Mouse (Mus musculus) bone marrow, adult 2 months (tissue): ENCODE measurements around the gene Grid1. TPM values are rescaled to one million over a fixed set of nuclear protein-coding genes. Genes with fewer than 3 reads are reported as not detected.

ENCODE experiments used
- H3K27ac ChIP-seq: fragments of 200-500 bp; 2 replicates; pipeline ENCODE4 v1.5.1; 2012; ENCODE audit warnings: low read depth, mild to moderate bottlenecking, control low read depth, inconsistent platforms, low read length; ENCODE audit not compliant: control insufficient read depth, poor library complexity, insufficient read depth
- H3K4me1 ChIP-seq: fragments of 200-500 bp; 2 replicates; pipeline ENCODE4 v1.6.1; 2011; ENCODE audit warnings: low read length; ENCODE audit not compliant: control insufficient read depth, insufficient read depth
- H3K4me3 ChIP-seq: fragments of 200-500 bp; replicated peaks from 2 replicates; pipeline ENCODE3; 2011; ENCODE audit warnings: mild to moderate bottlenecking, low read depth, low read length, control low read depth; ENCODE audit not compliant: control insufficient read depth
- CTCF ChIP-seq: fragments of 200-500 bp; IDR thresholded peaks from 2 replicates; pipeline ENCODE4 v1.5.1; 2011; ENCODE audit warnings: low read length, control low read depth; ENCODE audit not compliant: control insufficient read depth, insufficient read depth
- POLR2A ChIP-seq: fragments of 200-500 bp; IDR thresholded peaks from 2 replicates; pipeline ENCODE4 v1.6.1; 2011; ENCODE audit warnings: low read depth, mild to moderate bottlenecking, control low read depth, low read length, borderline replicate concordance; ENCODE audit not compliant: control insufficient read depth
- WGBS: fragments of 180-500 bp; shearing (Covaris S2); methylation state at CpG from one replicate; pipeline ENCODE4 v1.1.7; 2018; 5-methylcytosine and 5-hydroxymethylcytosine counted together
- polyA plus RNA-seq: library from polyadenylated mRNA; stranded (reverse); fragments of >200 nt; gene quantifications from 2 replicates; pipeline ENCODE4 v1.2.4, GENCODE M21; 2011; ENCODE audit warnings: low replicate concordance; ENCODE audit not compliant: missing spikeins, insufficient read depth, insufficient read length

Grid1 gene
- polyA plus RNA-seq, 1 experiment: 0.35 TPM

- Histone ChIP-seq H3K27ac (no peak overlapping the region), H3K4me1 (no peaks in the 10 kb centered on the region), H3K4me3 (no peak overlapping the region)
- 75% methylated on average over 7 of the region's 7 CpGs for WGBS
- TF ChIP-seq POLR2A (no peak), CTCF (no peak)
These were observed 337.3 kb downstream of the Grid1 start for GRCm38 (mm10) chr14:35157069-35157655.

- no peak for TF ChIP-seq CTCF
- no peak for TF ChIP-seq POLR2A
- WGBS: 92% methylated on average over 2 of the region's 2 CpGs
- H3K4me3 ChIP-seq: no peak overlapping the region
- H3K4me1 ChIP-seq: no peaks in the 10 kb centered on the region
- no peak overlapping the region for H3K27ac ChIP-seq
These were observed 339.4 kb downstream of the Grid1 start for GRCm38 (mm10) chr14:35159296-35159695.

- Histone ChIP-seq H3K27ac (no peak overlapping the region), H3K4me3 (no peak overlapping the region), H3K4me1 (no peaks in the 10 kb centered on the region)
- 70% methylated on average over 2 of the region's 2 CpGs for WGBS
- TF ChIP-seq CTCF (no peak), POLR2A (no peak)
These were observed 347.5 kb downstream of the Grid1 start for GRCm38 (mm10) chr14:35167451-35167850.

- TF ChIP-seq POLR2A: no peak
- TF ChIP-seq CTCF: no peak
- no peak overlapping the region for H3K4me3 ChIP-seq
- no peaks in the 10 kb centered on the region for H3K4me1 ChIP-seq
- 64% methylated on average over 1 of the region's 1 CpGs for WGBS
- H3K27ac ChIP-seq: no peak overlapping the region
These were observed 354.0 kb downstream of the Grid1 start for GRCm38 (mm10) chr14:35173861-35174260.

- H3K4me3 ChIP-seq: no peak overlapping the region
- H3K27ac ChIP-seq: no peak overlapping the region
- TF ChIP-seq CTCF: no peak
- TF ChIP-seq POLR2A: no peak
- H3K4me1 ChIP-seq: no peaks in the 10 kb centered on the region
- WGBS: 83% methylated on average over 3 of the region's 3 CpGs
These were observed 356.1 kb downstream of the Grid1 start for GRCm38 (mm10) chr14:35176021-35176420.

- H3K27ac ChIP-seq: no peak overlapping the region
- TF ChIP-seq CTCF (no peak), POLR2A (no peak)
- H3K4me1 ChIP-seq: no peaks in the 10 kb centered on the region
- no peak overlapping the region for H3K4me3 ChIP-seq
These were observed 359.2 kb downstream of the Grid1 start for GRCm38 (mm10) chr14:35179076-35179475.

GRCm38 (mm10) chr14:35185399-35185798, 365.5 kb downstream of the Grid1 start:
- Histone ChIP-seq H3K27ac (no peak overlapping the region), H3K4me1 (no peaks in the 10 kb centered on the region), H3K4me3 (no peak overlapping the region)
- WGBS: 57% methylated on average over 1 of the region's 1 CpGs
- TF ChIP-seq CTCF (no peak), POLR2A (no peak)

- Histone ChIP-seq H3K27ac (no peak overlapping the region), H3K4me3 (no peak overlapping the region), H3K4me1 (no peaks in the 10 kb centered on the region)
- 86% methylated on average over 6 of the region's 6 CpGs for WGBS
- TF ChIP-seq CTCF (no peak), POLR2A (no peak)
These were observed 372.3 kb downstream of the Grid1 start for GRCm38 (mm10) chr14:35192256-35192655.

GRCm38 (mm10) chr14:35197371-35197770, 377.5 kb downstream of the Grid1 start:
- TF ChIP-seq POLR2A: no peak
- TF ChIP-seq CTCF: no peak
- no peak overlapping the region for H3K4me3 ChIP-seq
- H3K27ac ChIP-seq: no peak overlapping the region
- WGBS: 70% methylated on average over 3 of the region's 3 CpGs
- H3K4me1 ChIP-seq: no peaks in the 10 kb centered on the region
